Mouse (Mus musculus) liver, embryonic 14.5 days (tissue): ENCODE results near the gene Dnah17.

Experiments
- CTCF ChIP-seq: IDR thresholded peaks from 2 replicates; pipeline ENCODE4 v1.5.1; 2016; ENCODE audit warnings: antibody characterized with exemption, low read depth, control low read depth
- EP300 ChIP-seq: IDR thresholded peaks from 2 replicates; pipeline ENCODE4 v1.6.1; 2016; ENCODE audit warnings: antibody characterized with exemption, low read depth

DNA sequence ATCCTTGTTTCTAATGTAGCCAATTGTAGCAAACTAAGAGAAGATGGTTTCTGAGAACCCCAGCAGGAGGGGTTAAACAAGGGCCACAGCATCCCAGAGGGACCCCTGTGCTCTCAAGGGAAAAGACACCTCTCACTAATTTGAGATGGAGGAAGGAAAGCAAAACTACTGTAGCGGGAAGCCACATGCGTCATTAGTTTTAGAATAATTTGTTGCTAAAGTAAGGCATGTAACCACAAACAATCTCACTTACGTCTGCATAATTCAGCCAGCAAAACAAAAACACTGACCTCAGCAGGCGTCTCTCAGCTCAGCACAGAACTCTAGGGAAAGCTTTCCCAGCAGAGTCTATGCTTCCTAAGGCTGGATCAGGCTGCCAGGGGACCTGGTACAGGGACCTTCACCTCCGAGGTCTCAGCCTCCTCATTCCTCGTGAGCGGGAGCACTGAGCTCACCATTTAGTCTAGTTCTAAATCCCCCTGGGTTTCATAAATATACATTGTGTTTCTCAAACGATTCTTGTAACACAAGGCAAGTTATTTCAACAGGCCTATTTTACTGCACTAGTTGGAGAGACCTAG is 26.1 kb upstream of the Dnah17 start:
- TF ChIP-seq CTCF (no peak), EP300 (no peak)
